Mouse (Mus musculus) heart, adult 2 months (tissue): ENCODE data around the gene Duox2.

ENCODE experiments used
- CTCF ChIP-seq: fragments of 200-600 bp; IDR thresholded peaks from 2 replicates; pipeline ENCODE4 v1.8.1; 2022; ENCODE audit warnings: antibody characterized with exemption, mild to moderate bottlenecking, moderate library complexity
- POLR2A ChIP-seq: fragments of 200-500 bp; IDR thresholded peaks from 2 replicates; pipeline ENCODE4 v1.6.1; 2011; ENCODE audit warnings: mild to moderate bottlenecking, low read depth, low read length, control low read depth; ENCODE audit not compliant: insufficient read depth

DNA sequence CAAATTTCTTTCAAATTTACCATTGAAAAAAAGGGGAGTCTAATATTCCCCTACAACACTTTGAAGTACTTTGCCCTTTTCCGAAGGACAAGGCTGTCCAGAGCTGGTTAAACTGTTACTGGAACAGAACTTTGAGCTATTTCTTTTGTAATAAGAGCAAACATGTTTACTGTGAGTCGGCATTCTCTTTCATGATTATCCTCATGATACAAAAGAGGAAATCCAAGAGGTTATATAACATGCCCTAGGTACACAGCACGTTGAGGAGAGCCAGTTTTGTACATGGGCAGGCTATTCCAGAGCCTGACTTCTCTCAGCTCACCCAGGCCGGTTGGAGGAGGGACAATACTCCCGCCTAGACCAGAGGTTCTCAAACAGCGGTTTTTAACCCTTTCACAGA, 56.3 kb downstream of the Duox2 start:
- TF ChIP-seq CTCF (no peak), POLR2A (no peak)
